Mouse (Mus musculus) lung, embryonic 16.5 days (tissue): ENCODE results near the gene Tacr2. TPM values are rescaled to one million over a fixed set of nuclear protein-coding genes. Genes with fewer than 3 reads are reported as not detected.

Experiments
- polyA plus RNA-seq: library from polyadenylated mRNA; unstranded; fragments of >200 nt; fragmentation: Nextera tagmentation; extraction: Ambion mirVana; gene quantifications from 2 replicates; pipeline ENCODE4 v1.2.1, GENCODE M21; 2015

The Tacr2 gene
- polyA plus RNA-seq, 1 experiment from 2014 or later: 0.87 TPM

Other genes starting within 250 kb of the Tacr2 start
- not detected in 2 replicates for gene Neurog3, start 119.3 kb upstream of the Tacr2 start, polyA plus RNA-seq
- 16.2 and 18.4 TPM in 2 replicates for gene Fam241b, start 108.5 kb upstream of the Tacr2 start, polyA plus RNA-seq
- 96.1 and 116 TPM in 2 replicates for gene Tspan15, start 21.2 kb upstream of the Tacr2 start, polyA plus RNA-seq
- 39.3 and 46.0 TPM in 2 replicates for gene Hk1, start 127.5 kb downstream of the Tacr2 start, polyA plus RNA-seq
- gene Hkdc1, start 170.1 kb downstream of the Tacr2 start, polyA plus RNA-seq: 4.3 and 4.4 TPM in 2 replicates
- gene 4930507D05Rik, start 197.1 kb downstream of the Tacr2 start, polyA plus RNA-seq: 0.50 and 0.55 TPM in 2 replicates
- gene Supv3l1, start 197.3 kb downstream of the Tacr2 start, polyA plus RNA-seq: 22.2 and 24.2 TPM in 2 replicates
- 81.6 and 86.1 TPM in 2 replicates for gene Vps26a, start 234.4 kb downstream of the Tacr2 start, polyA plus RNA-seq